Mouse (Mus musculus): ENCODE measurements around the gene Aamp.
"Not testable (repeated sequence)": the region's sequence is repeated elsewhere in the genome, so short reads cannot be mapped to it uniquely, and the experiment has no call there.

Aamp gene

GRCm38 (mm10) chr1:74300347-74301110 lies 16.0 kb upstream of the Aamp start:
- DNase-seq (ENCODE audit: low spot score in 2 of 2): no peak

GRCm38 (mm10) chr1:74298996-74299395 lies 14.5 kb upstream of the Aamp start:
- DNase-seq (ENCODE audit: low spot score in 2 of 2): no peak

- no peak for DNase-seq (ENCODE audit: low spot score in 2 of 2)
These were observed 13.7 kb upstream of the Aamp start for GRCm38 (mm10) chr1:74298157-74298750.

- no peak for DNase-seq (ENCODE audit: low spot score in 2 of 2)
These were observed 12.7 kb upstream of the Aamp start for GRCm38 (mm10) chr1:74297269-74297668.

GRCm38 (mm10) chr1:74296477-74296876 lies 11.9 kb upstream of the Aamp start:
- DNase-seq (ENCODE audit: low spot score in 2 of 2): no peak

- peak; percentile 53 to 64 for DNase-seq (ENCODE audit: low spot score in 2 of 2)
These were observed 11.1 kb upstream of the Aamp start for GRCm38 (mm10) chr1:74295456-74296171.

GRCm38 (mm10) chr1:74294733-74295455 lies 10.4 kb upstream of the Aamp start:
- DNase-seq (ENCODE audit: low spot score in 2 of 2): no peak

- DNase-seq (ENCODE audit: low spot score in 2 of 2): no peak
These were observed 9.6 kb upstream of the Aamp start for GRCm38 (mm10) chr1:74294090-74294643.

GRCm38 (mm10) chr1:74293306-74293960 lies 8.9 kb upstream of the Aamp start:
- DNase-seq (ENCODE audit: low spot score in 2 of 2): no peak

- DNase-seq (ENCODE audit: low spot score in 2 of 2): no peak
These were observed 7.9 kb upstream of the Aamp start for GRCm38 (mm10) chr1:74292331-74293020.

GRCm38 (mm10) chr1:74290141-74290540 lies 5.6 kb upstream of the Aamp start:
- DNase-seq (ENCODE audit: low spot score in 2 of 2): no peak

GRCm38 (mm10) chr1:74289740-74290139 lies 5.2 kb upstream of the Aamp start:
- no peak for DNase-seq (ENCODE audit: low spot score in 2 of 2)

GRCm38 (mm10) chr1:74289248-74289647 lies 4.7 kb upstream of the Aamp start:
- no peak for DNase-seq (ENCODE audit: low spot score in 2 of 2)

- DNase-seq (ENCODE audit: low spot score in 2 of 2): no peak
These were observed 3.8 kb upstream of the Aamp start for GRCm38 (mm10) chr1:74288327-74288726.

GRCm38 (mm10) chr1:74286869-74287607 lies 2.5 kb upstream of the Aamp start:
- not testable (repeated sequence) for DNase-seq (ENCODE audit: low spot score in 2 of 2)

- DNase-seq (ENCODE audit: low spot score in 2 of 2): no peak
These were observed 873 bp upstream of the Aamp start for GRCm38 (mm10) chr1:74285212-74286010.

GRCm38 (mm10) chr1:74283686-74284463 lies 663 bp downstream of the Aamp start:
- DNase-seq (ENCODE audit: low spot score in 2 of 2): peak; percentile 59 to 64

- no peak for DNase-seq (ENCODE audit: low spot score in 2 of 2)
These were observed 1.5 kb downstream of the Aamp start for GRCm38 (mm10) chr1:74282896-74283625.

Data from spleen, postnatal 36 days (tissue).